Mouse (Mus musculus) megakaryocyte progenitor cell, adult 5-6 weeks (primary cell): ENCODE data around the gene Cemip. TPM values are rescaled to one million over a fixed set of nuclear protein-coding genes. Genes with fewer than 3 reads are reported as not detected.
A peak's percentile ranks its signal among the peaks of the same experiment; 100 is the strongest.
"Not testable (repeated sequence)": the region's sequence is repeated elsewhere in the genome, so short reads cannot be mapped to it uniquely, and the experiment has no call there.

Experiments used
- ATAC-seq: replicated peaks from 2 replicates; pipeline ENCODE4 v1.8.0; 2016; ENCODE audit warnings: mild to moderate bottlenecking, moderate TSS enrichment, inconsistent platforms; ENCODE audit not compliant: poor library complexity
- total RNA-seq, 2 experiments: library from RNA; stranded (forward) in 1 of 2; stranded (reverse) in 1 of 2; fragments of 157-497, 149-512 nt in 1 of 2; fragments of 200-1000 nt in 1 of 2; gene quantifications; 2 replicates each; pipeline versions ENCODE4 v1.2.3 to v1.2.4; 2015 to 2017

Cemip gene
- total RNA-seq, 2 experiments from 2014 or later = not detected

- ATAC-seq = no peak
Observed at GRCm38 (mm10) chr7:83896077-83896740, 190.1 kb downstream of the Cemip start.

DNA sequence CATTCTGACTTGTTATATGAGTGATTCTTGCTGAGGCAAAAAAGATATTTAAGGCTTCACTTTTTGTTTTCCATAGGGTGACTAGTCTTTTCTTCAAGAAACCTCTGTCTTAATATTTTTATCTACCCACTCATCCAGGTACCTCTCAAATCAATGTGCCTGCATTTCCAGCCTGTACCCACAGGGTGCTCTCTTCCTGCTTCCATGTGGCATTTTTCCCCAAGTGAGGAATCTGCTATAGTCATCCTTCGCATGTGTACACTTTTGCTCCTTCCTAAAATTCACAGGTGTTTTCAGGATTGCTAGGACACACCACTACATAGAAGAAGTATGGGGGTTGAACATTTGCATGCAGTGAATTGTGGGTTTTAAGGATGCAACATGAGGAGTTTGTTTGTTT, 192.0 kb downstream of the Cemip start:
- no peak for ATAC-seq

GRCm38 (mm10) chr7:83892333-83892669, 194.0 kb downstream of the Cemip start:
- no peak for ATAC-seq

DNA sequence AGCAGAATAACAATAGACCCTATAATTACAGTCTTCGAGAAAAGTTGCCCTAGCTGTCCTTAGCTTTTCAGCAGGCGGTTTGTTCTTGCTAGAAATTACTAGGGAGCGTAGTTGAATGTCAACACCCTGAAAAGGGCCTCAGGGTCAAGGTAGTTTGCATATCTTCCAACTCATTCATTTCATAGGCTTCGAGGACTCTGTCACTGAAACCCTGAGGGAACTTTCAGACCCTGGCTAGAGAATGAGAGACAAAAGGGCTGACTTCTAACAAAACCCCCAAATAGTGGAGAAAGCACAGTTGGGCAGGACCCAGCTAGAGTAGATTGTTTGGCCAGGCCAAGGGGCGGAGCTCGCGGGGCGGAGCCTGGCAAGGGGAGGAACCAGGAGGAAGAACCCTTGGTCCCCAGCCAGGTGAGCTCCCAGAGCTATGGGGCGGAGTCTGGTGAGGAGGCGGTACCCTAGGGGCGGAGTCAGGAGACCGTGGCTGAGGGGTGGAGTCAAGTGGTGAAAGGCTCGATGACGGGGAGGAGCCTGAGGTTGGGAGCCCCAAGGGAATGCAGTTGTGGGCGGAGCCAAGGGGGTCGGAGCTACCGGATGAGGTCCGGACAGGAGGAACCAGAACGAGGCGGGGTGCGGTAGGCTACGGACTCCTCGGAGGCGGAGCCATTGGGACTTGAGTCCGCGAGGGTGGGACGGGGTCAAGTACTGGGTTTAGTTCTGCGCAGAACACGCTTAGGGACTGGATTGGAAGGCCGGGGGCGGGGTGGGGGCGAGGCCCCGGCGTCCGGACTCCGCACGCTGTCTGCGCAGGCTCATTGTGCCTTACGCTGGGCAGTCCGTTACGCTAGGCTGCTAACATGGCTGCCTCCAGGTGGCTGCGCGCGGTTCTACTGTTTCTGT, 194.6 kb downstream of the Cemip start:
- peak; percentile 87 for ATAC-seq

GRCm38 (mm10) chr7:83889946-83890345, 196.4 kb downstream of the Cemip start:
- ATAC-seq = not testable (repeated sequence)

DNA sequence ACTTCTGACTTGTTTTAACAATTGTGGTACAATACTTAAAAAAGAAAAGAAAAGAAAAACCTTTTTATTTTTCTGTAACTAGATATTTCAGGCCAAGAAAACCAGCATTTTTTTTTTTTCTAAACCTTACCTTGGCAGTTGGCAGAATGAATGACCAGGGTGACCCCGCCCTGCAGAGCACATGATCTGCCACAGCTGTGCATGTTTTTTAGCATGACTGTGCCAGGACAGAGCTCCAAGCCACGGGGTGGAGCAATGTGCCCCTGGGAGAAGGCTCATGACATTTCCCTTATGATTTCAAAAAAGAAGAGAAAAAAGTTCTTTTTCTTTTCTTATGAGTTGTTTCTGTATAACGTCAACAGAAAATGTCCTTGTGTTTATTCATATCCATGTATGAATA, 196.9 kb downstream of the Cemip start:
- ATAC-seq = no peak

GRCm38 (mm10) chr7:83886366-83887129, 199.8 kb downstream of the Cemip start:
- no peak for ATAC-seq

DNA sequence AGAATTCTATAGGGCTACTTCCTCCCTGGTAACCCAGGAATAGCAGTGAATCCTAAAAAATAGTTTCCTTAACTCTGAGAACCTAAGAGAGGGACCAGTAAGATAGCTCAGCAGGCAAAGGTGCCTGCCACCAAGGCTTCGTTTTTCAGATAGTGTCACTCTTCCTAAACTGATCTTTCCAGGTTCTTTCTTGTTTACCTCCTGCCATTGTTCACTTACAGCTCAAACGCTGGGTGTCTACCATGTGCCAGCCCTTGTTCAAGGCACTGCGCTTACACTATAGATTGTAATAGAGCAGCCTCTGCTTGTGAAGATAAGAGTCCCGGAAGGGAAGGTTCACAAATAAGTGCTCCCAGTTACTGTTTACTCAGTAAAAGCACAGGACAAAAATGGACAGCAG, 200.5 kb downstream of the Cemip start:
- ATAC-seq = peak; percentile 29

DNA sequence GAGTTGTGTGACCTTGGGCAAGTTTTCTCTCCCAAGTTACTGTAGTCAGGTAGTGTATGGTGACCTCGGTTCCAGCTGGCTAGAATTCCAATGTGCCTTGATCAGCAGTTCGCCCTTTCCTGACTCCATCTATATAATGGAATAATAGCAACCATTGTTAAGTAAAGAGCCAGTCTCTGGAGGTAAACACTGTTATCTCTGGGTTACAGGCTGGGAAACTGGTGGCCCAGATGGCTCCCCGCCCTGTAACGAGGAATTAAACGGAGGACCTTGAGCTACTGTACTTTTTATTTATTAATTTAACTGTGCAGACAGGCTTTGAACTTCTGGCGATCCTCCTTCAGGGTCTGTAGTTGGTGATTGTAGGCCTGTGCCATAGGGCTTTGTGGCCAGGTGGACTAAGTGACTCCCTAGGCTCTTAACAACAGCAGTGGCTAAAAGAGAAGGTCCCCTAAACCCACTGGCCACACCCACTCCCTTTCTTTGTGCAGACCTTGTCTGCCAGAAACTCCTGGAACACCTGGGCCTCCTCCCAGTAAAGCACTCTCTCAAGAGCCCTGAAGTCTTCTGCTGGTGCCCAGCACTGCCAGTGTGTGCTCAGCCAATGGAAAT, 201.3 kb downstream of the Cemip start:
- ATAC-seq = peak; percentile 22

DNA sequence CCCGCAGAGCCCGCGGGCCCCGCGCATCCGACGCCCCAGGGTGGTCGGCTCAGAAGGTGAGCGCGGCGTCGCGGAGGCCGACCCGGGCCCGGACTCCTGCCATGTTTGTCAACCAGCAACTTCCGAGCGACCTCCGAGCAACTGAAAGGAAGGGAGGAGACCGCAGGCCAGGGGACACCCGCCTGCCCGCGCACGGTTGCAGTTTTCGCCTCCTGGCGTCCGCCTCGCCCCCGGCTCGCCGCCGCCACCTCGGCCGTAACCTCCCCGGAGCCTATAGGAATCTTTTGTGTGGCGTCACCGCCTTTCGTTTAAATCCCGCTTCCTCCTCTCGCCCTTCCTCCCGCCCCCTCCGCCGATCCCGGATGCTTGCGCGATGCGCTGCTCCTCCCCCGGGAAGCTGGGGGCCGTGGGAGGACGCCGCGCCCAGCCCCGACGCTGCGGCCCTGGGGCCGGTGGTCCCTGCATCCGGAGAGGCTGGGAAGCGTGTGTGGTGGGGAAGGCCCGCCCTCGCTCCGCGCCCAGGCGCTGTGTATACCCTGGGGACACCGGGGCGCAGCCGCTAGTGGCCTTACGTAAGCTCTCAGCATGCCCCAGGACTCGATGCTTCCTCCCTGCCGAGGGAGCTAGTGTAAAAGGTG, 202.2 kb downstream of the Cemip start, which contains the start of the genes Tlnrd1 and Mesd:
Gene Tlnrd1, minus strand, starts transcription at position 285 of the 638 bp plus-strand sequence.
Gene Mesd, plus strand, starts transcription at position 446 of the 638 bp plus-strand sequence.
- ATAC-seq = peak; percentile 61

DNA sequence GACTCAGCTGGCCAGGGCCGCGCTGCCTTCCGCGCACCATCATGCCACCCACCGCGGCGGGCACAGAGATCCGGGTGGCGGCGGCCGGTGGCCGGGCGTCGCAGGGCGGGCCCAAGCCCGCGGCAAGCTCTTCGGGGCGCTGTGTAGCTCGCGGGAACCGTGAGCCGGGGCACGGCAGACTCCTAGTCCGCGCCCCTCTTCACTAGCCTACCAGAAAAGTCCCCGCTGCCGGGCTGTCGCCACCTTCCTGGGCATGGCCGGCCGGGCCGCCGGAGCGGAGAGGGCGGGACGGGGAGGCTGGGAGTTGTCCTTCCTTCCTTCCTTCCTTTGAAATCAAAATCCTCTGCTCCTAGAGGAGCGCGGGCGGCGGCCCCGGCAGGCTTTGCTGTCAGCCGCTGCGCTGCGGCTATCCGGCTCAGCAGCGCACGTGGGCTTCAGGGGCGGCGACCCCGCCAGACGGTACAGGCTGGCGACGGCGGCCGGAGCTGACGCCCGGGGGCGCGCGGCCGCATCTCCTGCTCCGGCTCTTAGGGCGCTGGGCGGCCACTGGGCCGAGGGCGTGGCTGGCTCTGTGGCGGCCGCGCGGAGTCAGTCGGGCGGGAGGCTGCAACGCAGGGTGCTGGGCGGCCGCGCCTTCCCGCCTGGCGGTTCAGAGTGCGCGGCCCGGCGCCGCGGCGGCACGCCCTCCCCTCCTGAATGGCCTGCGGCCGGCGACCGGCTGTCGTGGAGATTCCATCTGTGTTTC, 202.9 kb downstream of the Cemip start:
- ATAC-seq = peak; percentile 26

Other genes with a start within 250 kb of the Cemip start
- gene Tlnrd1, start 202.2 kb downstream of the Cemip start, total RNA-seq (2015) = 8.3 and 9.3 TPM in 2 replicates
- gene Tlnrd1, start 202.2 kb downstream of the Cemip start, total RNA-seq (2017) = 4.9 and 5.0 TPM in 2 replicates
- 32.4 and 37.6 TPM in 2 replicates for gene Mesd, start 202.0 kb downstream of the Cemip start, total RNA-seq (2015)
- gene Mesd, start 202.0 kb downstream of the Cemip start, total RNA-seq (2017) = 61.0 and 61.2 TPM in 2 replicates
- 46.1 and 47.4 TPM in 2 replicates for gene Abhd17c, start 65.4 kb upstream of the Cemip start, total RNA-seq (2015)
- gene Abhd17c, start 65.4 kb upstream of the Cemip start, total RNA-seq (2017) = 22.8 and 26.8 TPM in 2 replicates